Mouse (Mus musculus): ENCODE results near the gene Usp11. TPM values are rescaled to one million over a fixed set of nuclear protein-coding genes. Genes with fewer than 3 reads are reported as not detected.
"Not testable (repeated sequence)": the region's sequence is repeated elsewhere in the genome, so short reads cannot be mapped to it uniquely, and the experiment has no call there.

The Usp11 gene
- total and polyA plus RNA-seq, 2 experiments from 2014 or later: 10.2 to 20.8 TPM

GRCm38 (mm10) chrX:20691566-20691965 is 12.1 kb upstream of the Usp11 start:
- Histone ChIP-seq H3K27ac (ENCODE audit: low read depth) (no peak overlapping the region), H3K4me1 (ENCODE audit: control insufficient read depth, insufficient read depth) (peaks cover 5% of the 10 kb centered on the region; the same call in 1 of the 2 replicates), H3K9ac (replicated peaks; ENCODE audit: low read depth, low read length) (no peak overlapping the region), H3K9me3 (replicated peaks; ENCODE audit: control insufficient read depth, low read length) (no peaks in the 10 kb centered on the region), H3K36me3 (replicated peaks; ENCODE audit: control insufficient read depth, insufficient read depth, low read length) (peaks cover 20% of the 10 kb centered on the region), H3K4me2 (ENCODE audit: low read depth, low read length) (no peak overlapping the region), H3K4me3 (ENCODE audit: low read depth, low read length) (no peak overlapping the region), H3K27me3 (ENCODE audit: control insufficient read depth, insufficient read depth, low read length) (no peaks in the 10 kb centered on the region)
- DNase-seq (ENCODE audit: low spot score) (no peak), ATAC-seq (ENCODE audit: insufficient read depth, low read depth) (no peak)
- WGBS: 40% methylated on average over 3 of the region's 3 CpGs
- no peak for TF ChIP-seq CTCF (IDR thresholded peaks at IDR 0.05; ENCODE audit: low read depth)

DNA sequence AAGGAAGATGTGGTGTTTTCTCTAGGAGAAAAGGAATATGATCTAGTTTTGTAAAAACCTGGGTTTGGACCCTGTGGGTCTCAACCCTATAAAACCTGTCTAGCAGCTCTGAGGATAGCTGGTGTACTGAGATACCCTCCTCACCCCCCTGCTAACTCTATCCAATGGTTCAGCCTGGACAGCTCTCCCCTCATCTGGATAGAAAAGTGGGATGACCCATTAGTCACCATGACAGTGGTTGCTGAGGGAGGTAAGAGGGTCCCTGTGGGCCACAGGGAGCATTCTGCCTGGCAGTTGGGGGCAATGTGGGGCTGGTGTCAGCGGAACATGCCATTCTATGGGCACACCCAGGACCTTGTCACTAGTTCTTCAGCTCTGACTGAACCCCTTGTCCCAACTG is 11.1 kb upstream of the Usp11 start:
- no peak overlapping the region for H3K4me2 ChIP-seq (ENCODE audit: low read depth, low read length)
- TF ChIP-seq CTCF (IDR thresholded peaks at IDR 0.05; ENCODE audit: low read depth) (no peak), EP300 (IDR thresholded peaks at IDR 0.05; ENCODE audit: low read depth) (no peak)

DNA sequence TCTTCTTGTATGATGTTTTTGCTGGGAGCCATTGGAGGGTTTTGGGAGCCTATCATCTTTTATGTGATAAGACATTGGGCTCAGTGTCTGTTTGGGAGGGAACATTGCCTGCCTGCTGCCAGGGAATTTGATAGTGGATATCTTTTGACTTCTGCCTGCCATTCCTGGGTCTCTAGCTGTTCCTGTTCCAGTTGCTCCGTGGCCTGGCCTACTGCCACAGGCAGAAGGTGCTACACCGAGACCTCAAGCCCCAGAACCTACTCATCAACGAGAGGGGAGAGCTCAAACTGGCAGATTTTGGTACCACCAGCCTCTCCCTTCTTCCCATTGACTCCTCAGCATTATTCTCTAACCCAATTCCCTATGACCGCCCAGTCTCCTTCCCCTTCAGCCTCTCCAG is 7.9 kb upstream of the Usp11 start:
- Histone ChIP-seq H3K4me3 (ENCODE audit: low read depth, low read length) (no peak overlapping the region), H3K36me3 (replicated peaks; ENCODE audit: control insufficient read depth, insufficient read depth, low read length) (peaks cover 41% of the 10 kb centered on the region), H3K4me2 (ENCODE audit: low read depth, low read length) (no peak overlapping the region), H3K9ac (replicated peaks; ENCODE audit: low read depth, low read length) (no peak overlapping the region), H3K27me3 (ENCODE audit: control insufficient read depth, insufficient read depth, low read length) (no peaks in the 10 kb centered on the region), H3K4me1 (ENCODE audit: control insufficient read depth, insufficient read depth) (no peaks in the 10 kb centered on the region), H3K27ac (ENCODE audit: low read depth) (no peak overlapping the region), H3K9me3 (replicated peaks; ENCODE audit: control insufficient read depth, low read length) (no peaks in the 10 kb centered on the region)
- TF ChIP-seq EP300 (IDR thresholded peaks at IDR 0.05; ENCODE audit: low read depth) (no peak), CTCF (IDR thresholded peaks at IDR 0.05; ENCODE audit: low read depth) (no peak)
- no peak for DNase-seq (ENCODE audit: low spot score)
- WGBS: 61% methylated on average over 4 of the region's 4 CpGs
- peak; percentile 50; the same call in 1 of the 2 replicates for ATAC-seq (ENCODE audit: insufficient read depth, low read depth)

More for the DNA sequence above, 11.1 kb upstream of the Usp11 start:
- DNase-seq (ENCODE audit: low spot score) (no peak), ATAC-seq (ENCODE audit: insufficient read depth, low read depth) (no peak)
- Histone ChIP-seq H3K9ac (replicated peaks; ENCODE audit: low read depth, low read length) (no peak overlapping the region), H3K27me3 (ENCODE audit: control insufficient read depth, insufficient read depth, low read length) (no peaks in the 10 kb centered on the region), H3K36me3 (replicated peaks; ENCODE audit: control insufficient read depth, insufficient read depth, low read length) (peaks cover 25% of the 10 kb centered on the region), H3K27ac (ENCODE audit: low read depth) (no peak overlapping the region), H3K4me3 (ENCODE audit: low read depth, low read length) (no peak overlapping the region), H3K4me1 (ENCODE audit: control insufficient read depth, insufficient read depth) (no peaks in the 10 kb centered on the region), H3K9me3 (replicated peaks; ENCODE audit: control insufficient read depth, low read length) (no peaks in the 10 kb centered on the region)
- 82% methylated on average over 1 of the region's 1 CpGs for WGBS

DNA sequence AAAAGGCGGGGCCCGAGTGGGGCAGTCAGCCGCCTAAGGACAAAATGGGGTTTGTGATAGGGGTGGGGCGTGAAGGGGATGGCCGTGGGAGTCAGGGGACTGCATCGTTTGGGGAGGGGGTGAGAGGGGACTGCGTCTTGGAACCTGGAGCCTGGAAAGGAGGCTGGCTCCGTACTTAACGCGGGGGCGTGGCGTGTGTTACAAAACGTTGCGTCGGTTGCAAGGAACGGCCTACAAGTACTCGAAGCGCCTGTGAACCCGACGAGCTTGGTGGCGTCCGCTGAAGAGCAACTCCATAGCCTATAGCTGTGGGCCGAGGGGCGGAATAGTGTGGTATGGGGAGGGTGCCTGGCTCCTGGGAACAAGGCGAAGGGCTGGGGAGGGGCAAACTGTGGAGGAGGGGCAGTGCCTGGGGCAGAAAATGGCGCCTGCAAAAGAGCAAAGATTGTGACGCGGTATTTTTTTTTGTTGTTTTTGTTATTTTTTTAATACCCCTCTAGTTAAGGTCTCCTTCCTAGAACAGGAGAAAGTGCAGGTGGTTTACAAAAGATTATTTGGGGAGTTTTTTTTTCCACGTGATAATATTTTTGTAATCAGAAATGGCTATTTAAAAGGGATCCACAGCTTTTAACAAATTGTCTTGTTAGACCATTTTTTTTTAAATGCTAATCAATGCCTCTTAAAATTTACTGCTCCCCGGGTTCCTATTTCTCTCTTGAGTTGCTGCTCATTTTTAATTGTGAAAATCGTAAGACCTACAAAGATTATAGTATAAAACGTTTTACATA is 783 bp downstream of the Usp11 start:
- WGBS: 11% methylated on average over 32 of the region's 32 CpGs
- Histone ChIP-seq H3K9ac (replicated peaks; ENCODE audit: low read depth, low read length) (peak overlapping the region; percentile 64), H3K27ac (ENCODE audit: low read depth) (peak overlapping the region; percentile 90), H3K4me3 (ENCODE audit: low read depth, low read length) (peak overlapping the region; percentile 59), H3K4me2 (ENCODE audit: low read depth, low read length) (peak overlapping the region; percentile 72), H3K4me1 (ENCODE audit: control insufficient read depth, insufficient read depth) (no peaks in the 10 kb centered on the region), H3K27me3 (ENCODE audit: control insufficient read depth, insufficient read depth, low read length) (no peaks in the 10 kb centered on the region), H3K9me3 (replicated peaks; ENCODE audit: control insufficient read depth, low read length) (no peaks in the 10 kb centered on the region), H3K36me3 (replicated peaks; ENCODE audit: control insufficient read depth, insufficient read depth, low read length) (peaks cover 2% of the 10 kb centered on the region; the same call in 1 of the 2 replicates)
- ATAC-seq (ENCODE audit: insufficient read depth, low read depth) (peak; percentile 99), DNase-seq (ENCODE audit: low spot score) (peak; percentile 85)
- no peak for TF ChIP-seq CTCF (IDR thresholded peaks at IDR 0.05; ENCODE audit: low read depth)
- TF ChIP-seq EP300 (IDR thresholded peaks at IDR 0.05; ENCODE audit: low read depth): no peak; the same call in 1 of the 2 replicates

DNA sequence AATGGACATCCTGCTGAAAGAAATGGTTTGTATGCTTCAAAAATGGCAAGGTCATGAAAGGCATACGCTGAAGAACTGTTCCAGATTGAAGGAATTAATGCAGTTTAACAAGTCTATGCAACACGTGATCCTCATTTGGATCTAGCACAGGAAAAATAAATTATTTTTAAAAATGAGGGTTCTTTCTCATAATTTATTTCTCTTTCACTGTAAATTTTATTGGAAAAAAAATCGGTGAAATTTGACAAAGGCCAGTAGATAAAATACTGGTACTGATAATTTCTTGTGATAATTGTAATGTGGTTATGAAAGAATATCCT is 1.3 kb downstream of the Usp11 start:
- Histone ChIP-seq H3K27me3 (ENCODE audit: control insufficient read depth, insufficient read depth, low read length) (no peaks in the 10 kb centered on the region), H3K9me3 (replicated peaks; ENCODE audit: control insufficient read depth, low read length) (no peaks in the 10 kb centered on the region), H3K27ac (ENCODE audit: low read depth) (peak overlapping the region; percentile 90; the same call in 1 of the 2 replicates), H3K4me3 (ENCODE audit: low read depth, low read length) (peak overlapping the region; percentile 59), H3K9ac (replicated peaks; ENCODE audit: low read depth, low read length) (no peak overlapping the region), H3K4me1 (ENCODE audit: control insufficient read depth, insufficient read depth) (no peaks in the 10 kb centered on the region), H3K36me3 (replicated peaks; ENCODE audit: control insufficient read depth, insufficient read depth, low read length) (no peaks in the 10 kb centered on the region), H3K4me2 (ENCODE audit: low read depth, low read length) (peak overlapping the region; percentile 72)
- no peak for ATAC-seq (ENCODE audit: insufficient read depth, low read depth)
- TF ChIP-seq CTCF (IDR thresholded peaks at IDR 0.05; ENCODE audit: low read depth): no peak
- TF ChIP-seq EP300 (IDR thresholded peaks at IDR 0.05; ENCODE audit: low read depth): no peak
- no peak for DNase-seq (ENCODE audit: low spot score)
- 22% methylated on average over 3 of the region's 3 CpGs for WGBS

- no peak overlapping the region for H3K4me3 ChIP-seq (ENCODE audit: low read depth, low read length)
- 65% methylated on average over 5 of the region's 5 CpGs for WGBS
- H3K36me3 ChIP-seq (replicated peaks; ENCODE audit: control insufficient read depth, insufficient read depth, low read length): no peaks in the 10 kb centered on the region
- no peaks in the 10 kb centered on the region for H3K4me1 ChIP-seq (ENCODE audit: control insufficient read depth, insufficient read depth)
- no peak for ATAC-seq (ENCODE audit: insufficient read depth, low read depth)
- no peak for DNase-seq (ENCODE audit: low spot score)
- H3K4me2 ChIP-seq (ENCODE audit: low read depth, low read length): no peak overlapping the region
- no peaks in the 10 kb centered on the region for H3K27me3 ChIP-seq (ENCODE audit: control insufficient read depth, insufficient read depth, low read length)
- TF ChIP-seq EP300 (IDR thresholded peaks at IDR 0.05; ENCODE audit: low read depth): no peak
- no peak for TF ChIP-seq CTCF (IDR thresholded peaks at IDR 0.05; ENCODE audit: low read depth)
- no peaks in the 10 kb centered on the region for H3K9me3 ChIP-seq (replicated peaks; ENCODE audit: control insufficient read depth, low read length)
- no peak overlapping the region for H3K9ac ChIP-seq (replicated peaks; ENCODE audit: low read depth, low read length)
- no peak overlapping the region for H3K27ac ChIP-seq (ENCODE audit: low read depth)
Observed at GRCm38 (mm10) chrX:20728681-20729080, 25.0 kb downstream of the Usp11 start.

GRCm38 (mm10) chrX:20730048-20730447 is 26.3 kb downstream of the Usp11 start:
- not testable (repeated sequence) for ATAC-seq (ENCODE audit: insufficient read depth, low read depth); H3K27ac ChIP-seq (ENCODE audit: low read depth); H3K4me2 ChIP-seq (ENCODE audit: low read depth, low read length); H3K4me3 ChIP-seq (ENCODE audit: low read depth, low read length); H3K27me3 ChIP-seq (ENCODE audit: control insufficient read depth, insufficient read depth, low read length); H3K9me3 ChIP-seq (replicated peaks; ENCODE audit: control insufficient read depth, low read length); H3K36me3 ChIP-seq (replicated peaks; ENCODE audit: control insufficient read depth, insufficient read depth, low read length); H3K4me1 ChIP-seq (ENCODE audit: control insufficient read depth, insufficient read depth); H3K9ac ChIP-seq (replicated peaks; ENCODE audit: low read depth, low read length); DNase-seq (ENCODE audit: low spot score)
- 42% methylated on average over 10 of the region's 10 CpGs for WGBS
